Mouse (Mus musculus) kidney, adult 2 months (tissue): ENCODE results near the gene Zfp462. TPM values are rescaled to one million over a fixed set of nuclear protein-coding genes. Genes with fewer than 3 reads are reported as not detected.
A peak's percentile ranks its signal among the peaks of the same experiment; 100 is the strongest.

Source experiments
- DNase-seq: peaks from one replicate; pipeline ENCODE4 v3.0.0; 2021
- H3K27ac ChIP-seq: fragments of 200-500 bp; 2 replicates; pipeline ENCODE4 v1.5.1; 2012; ENCODE audit warnings: low read depth, low read length, control low read depth, inconsistent platforms; ENCODE audit not compliant: insufficient read depth
- H3K27me3 ChIP-seq: fragments of 200-500 bp; replicated peaks from 2 replicates; pipeline ENCODE4 v1.6.1; 2012; ENCODE audit warnings: mild to moderate bottlenecking, moderate library complexity, low read length, inconsistent platforms; ENCODE audit not compliant: control insufficient read depth, insufficient read depth
- H3K36me3 ChIP-seq: fragments of 200-500 bp; 2 replicates; pipeline ENCODE4 v1.6.1; 2012; ENCODE audit warnings: mild to moderate bottlenecking, moderate library complexity, low read length, inconsistent platforms; ENCODE audit not compliant: control insufficient read depth, insufficient read depth
- H3K4me1 ChIP-seq: fragments of 200-500 bp; 2 replicates; pipeline ENCODE4 v1.6.1; 2011; ENCODE audit warnings: low read length; ENCODE audit not compliant: control insufficient read depth, insufficient read depth
- H3K4me3 ChIP-seq: fragments of 200-500 bp; 2 replicates; pipeline ENCODE4 v1.5.1; 2011; ENCODE audit warnings: mild to moderate bottlenecking, low read depth, low read length, control low read depth; ENCODE audit not compliant: insufficient read depth
- CTCF ChIP-seq: fragments of 200-500 bp; conservative IDR thresholded peaks from 2 replicates; pipeline ENCODE4 v1.5.1; 2011; ENCODE audit warnings: low read depth, mild to moderate bottlenecking, control low read depth, low read length, moderate library complexity, mixed read lengths; ENCODE audit not compliant: insufficient read depth, insufficient read length
- POLR2A ChIP-seq: fragments of 200-500 bp; IDR thresholded peaks from one replicate; pipeline ENCODE4 v1.6.1; 2011; ENCODE audit warnings: low read depth, low read length, control low read depth
- whole genome bisulfite sequencing: fragments of 180-500 bp; shearing (Covaris S2); methylation state at CpG from one replicate; pipeline ENCODE4 v1.1.7; 2018; 5-methylcytosine and 5-hydroxymethylcytosine counted together
- polyA plus RNA-seq: library from polyadenylated mRNA; depleted of rRNA; stranded (reverse); fragments of >200 nt; gene quantifications from 2 replicates; pipeline ENCODE4 v1.2.3, GENCODE M21; 2012

Gene Zfp462
- polyA plus RNA-seq, 1 experiment: 8.7 TPM

DNA sequence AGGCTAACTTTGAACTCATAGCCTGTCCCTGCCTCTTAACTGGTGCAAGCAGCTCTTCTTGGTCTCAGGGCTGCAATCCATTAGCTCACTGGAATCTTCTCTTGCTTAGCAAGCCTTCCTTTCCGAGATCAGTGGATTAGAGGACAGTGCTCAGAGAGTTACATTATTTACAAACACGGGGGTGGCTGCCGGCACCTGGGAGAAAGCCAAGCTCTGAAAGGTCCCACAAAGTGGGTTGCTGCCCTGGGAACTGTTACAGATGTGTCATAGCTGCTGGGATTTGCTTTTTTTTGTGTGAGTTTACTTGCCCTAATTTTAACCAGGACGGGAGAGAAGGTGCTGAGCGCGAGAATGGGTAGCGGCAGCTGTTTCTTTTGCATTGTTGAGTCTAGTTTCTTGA, 102.4 kb downstream of the Zfp462 start:
- no peaks in the 10 kb centered on the region for H3K27me3 ChIP-seq
- TF ChIP-seq POLR2A (no peak), CTCF (no peak)
- H3K36me3 ChIP-seq: no peaks in the 10 kb centered on the region
- 82% methylated on average over 7 of the region's 7 CpGs for WGBS
- no peak overlapping the region for H3K27ac ChIP-seq
- H3K4me3 ChIP-seq: no peak overlapping the region
- no peak for DNase-seq
- 0 out of 2 replicates have a peak, but pooled peaks cover 3% of the 10 kb centered on the region for H3K4me1 ChIP-seq

GRCm38 (mm10) chr4:55049938-55050610, 105.2 kb downstream of the Zfp462 start:
- Histone ChIP-seq H3K4me1 (no peaks in the 10 kb centered on the region), H3K36me3 (no peaks in the 10 kb centered on the region), H3K4me3 (no peak overlapping the region), H3K27ac (no peak overlapping the region), H3K27me3 (no peaks in the 10 kb centered on the region)
- no peak for DNase-seq
- 86% methylated on average over 16 of the region's 16 CpGs for WGBS
- TF ChIP-seq CTCF (no peak), POLR2A (no peak)

DNA sequence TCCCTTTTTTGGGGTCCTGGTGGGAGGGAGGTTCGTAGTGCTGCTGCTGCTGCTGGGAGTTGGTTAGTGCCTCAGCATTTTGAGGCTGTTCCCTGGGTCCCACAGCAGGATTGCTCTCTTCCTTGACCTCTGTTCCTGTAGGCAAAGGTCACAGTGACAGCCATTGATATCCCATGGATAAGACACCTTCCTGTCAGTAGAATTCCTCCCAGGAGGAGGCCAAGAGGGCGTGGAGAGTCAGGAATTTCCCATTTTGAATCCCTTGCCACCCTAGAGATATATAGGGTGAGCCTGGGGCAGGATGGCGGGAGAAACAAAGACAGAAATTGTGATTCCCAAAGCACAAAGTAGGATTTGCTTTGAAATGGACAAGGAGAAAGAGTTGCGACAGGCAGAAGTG, 106.5 kb downstream of the Zfp462 start:
- Histone ChIP-seq H3K36me3 (no peaks in the 10 kb centered on the region), H3K4me1 (no peaks in the 10 kb centered on the region), H3K27ac (no peak overlapping the region), H3K27me3 (no peaks in the 10 kb centered on the region), H3K4me3 (no peak overlapping the region)
- DNase-seq: no peak
- no peak for TF ChIP-seq CTCF
- TF ChIP-seq POLR2A: no peak
- WGBS: 99% methylated on average over 4 of the region's 4 CpGs

DNA sequence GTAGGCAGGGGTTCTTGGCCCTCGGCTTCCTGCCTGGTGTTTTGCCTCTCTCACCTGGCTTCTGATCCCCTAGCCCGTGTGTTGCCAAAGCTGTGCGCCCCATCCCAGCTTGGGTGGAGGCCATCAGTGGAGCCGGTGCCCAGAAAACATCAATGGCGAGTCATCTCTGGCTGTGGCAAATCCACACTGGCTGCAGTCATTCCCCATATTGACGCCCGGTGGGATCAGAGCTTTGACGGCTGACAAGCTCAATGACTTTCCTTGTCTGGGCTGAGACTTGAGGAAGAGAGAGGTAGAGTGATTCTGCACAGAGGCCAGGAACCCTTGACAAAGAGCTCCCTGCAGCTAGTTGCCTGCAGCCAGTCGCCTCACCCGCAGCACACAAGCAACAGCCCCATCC, 107.8 kb downstream of the Zfp462 start:
- no peaks in the 10 kb centered on the region for H3K27me3 ChIP-seq
- WGBS: 97% methylated on average over 10 of the region's 10 CpGs
- H3K36me3 ChIP-seq: no peaks in the 10 kb centered on the region
- no peaks in the 10 kb centered on the region for H3K4me1 ChIP-seq
- TF ChIP-seq POLR2A (no peak), CTCF (no peak)
- no peak overlapping the region for H3K27ac ChIP-seq
- DNase-seq: no peak
- no peak overlapping the region for H3K4me3 ChIP-seq

- peak; percentile 64 for DNase-seq
- Histone ChIP-seq H3K27me3 (no peaks in the 10 kb centered on the region), H3K4me1 (no peaks in the 10 kb centered on the region), H3K27ac (no peak overlapping the region), H3K36me3 (no peaks in the 10 kb centered on the region), H3K4me3 (no peak overlapping the region)
- 57% methylated on average over 10 of the region's 10 CpGs for WGBS
- TF ChIP-seq POLR2A (no peak), CTCF (no peak)
Observed at GRCm38 (mm10) chr4:55057666-55058455, 113.0 kb downstream of the Zfp462 start.

GRCm38 (mm10) chr4:55058901-55059300, 114.1 kb downstream of the Zfp462 start:
- TF ChIP-seq CTCF (no peak), POLR2A (no peak)
- H3K27ac ChIP-seq: no peak overlapping the region
- no peaks in the 10 kb centered on the region for H3K27me3 ChIP-seq
- no peak for DNase-seq
- no peaks in the 10 kb centered on the region for H3K36me3 ChIP-seq
- no peaks in the 10 kb centered on the region for H3K4me1 ChIP-seq
- H3K4me3 ChIP-seq: no peak overlapping the region
- 88% methylated on average over 5 of the region's 5 CpGs for WGBS

DNA sequence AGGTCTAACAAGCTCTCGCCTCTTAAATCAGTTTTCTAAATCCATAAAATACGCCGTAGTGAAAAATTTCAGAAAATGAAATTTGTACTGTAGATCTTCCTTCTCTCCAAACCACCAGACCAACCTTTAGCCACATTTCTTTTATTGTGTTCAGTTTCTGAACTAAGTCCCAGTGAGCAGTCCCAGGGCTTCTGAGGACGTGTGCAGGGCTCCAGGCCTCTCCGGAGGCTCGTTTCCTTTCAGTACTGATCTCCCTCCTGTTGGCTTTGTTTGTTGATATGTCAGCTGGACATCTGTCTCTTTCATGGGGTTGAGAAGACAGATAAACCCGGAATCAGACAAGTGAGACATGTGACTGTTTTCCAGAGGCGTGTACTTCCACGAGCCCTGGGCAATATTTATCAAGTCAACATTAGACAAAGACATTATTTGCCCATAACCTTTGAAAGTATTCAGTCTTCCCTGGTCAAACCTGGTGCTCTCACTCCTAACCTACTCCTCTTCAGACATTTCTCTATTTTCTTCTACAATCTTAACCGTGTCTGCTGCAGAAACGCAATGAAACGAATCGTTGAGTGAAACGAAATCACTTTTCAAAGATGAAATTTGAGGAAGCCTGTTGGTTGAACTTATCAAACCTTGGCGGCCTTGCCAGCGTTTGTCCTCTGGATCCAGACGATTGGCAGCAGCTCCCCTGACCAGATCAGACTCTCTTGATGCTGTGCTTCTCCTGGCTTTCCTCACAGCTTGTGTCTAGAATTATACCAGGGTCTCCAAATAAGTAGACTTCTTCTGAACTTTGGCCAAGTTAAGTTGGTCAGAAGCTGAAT, 121.7 kb downstream of the Zfp462 start:
- Histone ChIP-seq H3K4me3 (no peak overlapping the region), H3K36me3 (no peaks in the 10 kb centered on the region; the same call in 1 of the 2 replicates)
- TF ChIP-seq POLR2A: no peak
- no peak for TF ChIP-seq CTCF

More for the DNA sequence above, 121.7 kb downstream of the Zfp462 start:
- no peak overlapping the region for H3K27ac ChIP-seq
- no peaks in the 10 kb centered on the region for H3K4me1 ChIP-seq
- no peak for DNase-seq
- no peaks in the 10 kb centered on the region for H3K27me3 ChIP-seq
- 77% methylated on average over 17 of the region's 17 CpGs for WGBS
